Mouse (Mus musculus): ENCODE data around the gene Sbno2. TPM values are rescaled to one million over a fixed set of nuclear protein-coding genes. Genes with fewer than 3 reads are reported as not detected.

Gene Sbno2
- polyA plus RNA-seq, 1 experiment from 2014 or later, result 8.4 TPM

DNA sequence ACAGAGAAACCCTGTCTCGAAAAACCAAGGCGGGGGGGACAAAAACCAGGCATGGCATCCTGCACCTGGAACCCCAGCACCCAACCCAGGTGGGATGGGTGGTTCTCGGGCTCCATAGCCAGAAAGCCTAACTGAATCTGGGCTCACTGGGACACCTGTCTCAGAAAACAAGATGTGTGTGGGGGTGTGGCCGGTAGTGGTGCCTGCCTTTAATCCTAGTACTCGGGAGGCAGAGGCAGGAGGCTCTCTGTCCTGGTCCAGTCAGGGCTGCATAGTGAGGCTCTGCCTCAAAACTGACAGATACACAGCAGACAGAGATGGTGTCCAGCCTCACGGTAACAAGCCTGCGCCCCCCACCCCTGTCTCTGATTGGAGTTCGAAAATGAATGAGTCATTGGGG lies 82.6 kb downstream of the Sbno2 start:
- Histone ChIP-seq H3K36me3 (ENCODE audit: control insufficient read depth, insufficient read depth, low read length) (no peaks in the 10 kb centered on the region), H3K4me3 (ENCODE audit: low read depth, low read length) (no peak overlapping the region), H3K27me3 (ENCODE audit: control insufficient read depth, insufficient read depth, low read length) (no peaks in the 10 kb centered on the region), H3K4me1 (ENCODE audit: control insufficient read depth, insufficient read depth, low read length) (peaks cover 21% of the 10 kb centered on the region), H3K9ac (ENCODE audit: low read depth, low read length) (no peak overlapping the region), H3K27ac (ENCODE audit: low read depth, low read length) (no peak overlapping the region), H3K9me3 (replicated peaks; ENCODE audit: control insufficient read depth, low read length) (no peaks in the 10 kb centered on the region), H3K4me2 (no peak overlapping the region)
- 93% methylated on average over 8 of the region's 8 CpGs for WGBS (ENCODE audit: insufficient replicate concordance)
- ATAC-seq (replicated peaks; ENCODE audit: insufficient number of reproducible peaks, low FRiP score, low TSS enrichment), result no peak

DNA sequence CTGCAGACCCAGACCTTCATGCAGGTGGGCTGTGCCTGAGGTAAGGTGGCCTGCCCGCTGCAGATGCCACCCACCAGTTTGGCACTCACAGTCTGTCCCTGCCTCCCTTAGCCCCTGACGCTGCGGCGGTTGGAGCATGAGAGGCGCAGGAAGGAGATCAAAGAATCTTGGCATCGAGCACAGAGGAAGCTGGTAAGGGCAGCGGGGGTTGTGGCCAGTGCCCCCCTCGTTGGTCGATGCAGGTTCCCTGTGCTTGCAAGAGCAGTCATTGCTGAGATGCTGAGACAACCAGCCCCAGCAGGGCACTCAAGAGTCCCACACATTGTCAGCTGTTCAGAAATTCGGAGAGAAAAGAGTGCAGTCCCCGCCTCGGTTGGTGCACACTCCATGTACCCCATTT lies 83.2 kb downstream of the Sbno2 start:
- Histone ChIP-seq H3K9me3 (replicated peaks; ENCODE audit: control insufficient read depth, low read length) (no peaks in the 10 kb centered on the region), H3K27ac (ENCODE audit: low read depth, low read length) (no peak overlapping the region)

GRCm38 (mm10) chr10:80021320-80021641 lies 84.1 kb downstream of the Sbno2 start:
- WGBS (ENCODE audit: insufficient replicate concordance), result 89% methylated on average over 13 of the region's 13 CpGs
- no peaks in the 10 kb centered on the region for H3K36me3 ChIP-seq (ENCODE audit: control insufficient read depth, insufficient read depth, low read length)
- no peak for ATAC-seq (replicated peaks; ENCODE audit: insufficient number of reproducible peaks, low FRiP score, low TSS enrichment)
- H3K9me3 ChIP-seq (replicated peaks; ENCODE audit: control insufficient read depth, low read length), result no peaks in the 10 kb centered on the region
- peaks cover 25% of the 10 kb centered on the region for H3K4me1 ChIP-seq (ENCODE audit: control insufficient read depth, insufficient read depth, low read length)
- H3K4me2 ChIP-seq, result no peak overlapping the region
- H3K9ac ChIP-seq (ENCODE audit: low read depth, low read length), result no peak overlapping the region
- no peak overlapping the region for H3K4me3 ChIP-seq (ENCODE audit: low read depth, low read length)
- H3K27me3 ChIP-seq (ENCODE audit: control insufficient read depth, insufficient read depth, low read length), result no peaks in the 10 kb centered on the region
- H3K27ac ChIP-seq (ENCODE audit: low read depth, low read length), result no peak overlapping the region

More for the DNA sequence above, 83.2 kb downstream of the Sbno2 start:
- peaks cover 21% of the 10 kb centered on the region for H3K4me1 ChIP-seq (ENCODE audit: control insufficient read depth, insufficient read depth, low read length)
- H3K36me3 ChIP-seq (ENCODE audit: control insufficient read depth, insufficient read depth, low read length), result no peaks in the 10 kb centered on the region
- 92% methylated on average over 12 of the region's 12 CpGs for WGBS (ENCODE audit: insufficient replicate concordance)
- no peak overlapping the region for H3K9ac ChIP-seq (ENCODE audit: low read depth, low read length)
- H3K4me3 ChIP-seq (ENCODE audit: low read depth, low read length), result no peak overlapping the region
- no peak for ATAC-seq (replicated peaks; ENCODE audit: insufficient number of reproducible peaks, low FRiP score, low TSS enrichment)
- H3K27me3 ChIP-seq (ENCODE audit: control insufficient read depth, insufficient read depth, low read length), result no peaks in the 10 kb centered on the region
- no peak overlapping the region; the same call in 1 of the 2 replicates for H3K4me2 ChIP-seq

GRCm38 (mm10) chr10:80020603-80021319 lies 84.6 kb downstream of the Sbno2 start:
- Histone ChIP-seq H3K27me3 (ENCODE audit: control insufficient read depth, insufficient read depth, low read length) (peaks cover 2% of the 10 kb centered on the region; the same call in 1 of the 2 replicates), H3K4me2 (peak overlapping the region; percentile 63), H3K4me3 (ENCODE audit: low read depth, low read length) (no peak overlapping the region), H3K27ac (ENCODE audit: low read depth, low read length) (no peak overlapping the region), H3K36me3 (ENCODE audit: control insufficient read depth, insufficient read depth, low read length) (no peaks in the 10 kb centered on the region), H3K4me1 (ENCODE audit: control insufficient read depth, insufficient read depth, low read length) (peaks cover 27% of the 10 kb centered on the region), H3K9me3 (replicated peaks; ENCODE audit: control insufficient read depth, low read length) (no peaks in the 10 kb centered on the region), H3K9ac (ENCODE audit: low read depth, low read length) (no peak overlapping the region)
- WGBS (ENCODE audit: insufficient replicate concordance), result 78% methylated on average over 18 of the region's 18 CpGs
- no peak for ATAC-seq (replicated peaks; ENCODE audit: insufficient number of reproducible peaks, low FRiP score, low TSS enrichment)

- Histone ChIP-seq H3K4me2 (peak overlapping the region; percentile 63), H3K27ac (ENCODE audit: low read depth, low read length) (no peak overlapping the region), H3K4me3 (ENCODE audit: low read depth, low read length) (peak overlapping the region; percentile 39), H3K27me3 (ENCODE audit: control insufficient read depth, insufficient read depth, low read length) (peaks cover 8% of the 10 kb centered on the region), H3K9ac (ENCODE audit: low read depth, low read length) (peak overlapping the region; percentile 70), H3K36me3 (ENCODE audit: control insufficient read depth, insufficient read depth, low read length) (no peaks in the 10 kb centered on the region), H3K4me1 (ENCODE audit: control insufficient read depth, insufficient read depth, low read length) (peaks cover 31% of the 10 kb centered on the region), H3K9me3 (replicated peaks; ENCODE audit: control insufficient read depth, low read length) (no peaks in the 10 kb centered on the region)
- WGBS (ENCODE audit: insufficient replicate concordance), result 23% methylated on average over 11 of the region's 11 CpGs
- no peak for ATAC-seq (replicated peaks; ENCODE audit: insufficient number of reproducible peaks, low FRiP score, low TSS enrichment)
Observed at GRCm38 (mm10) chr10:80020191-80020590, 85.2 kb downstream of the Sbno2 start.

DNA sequence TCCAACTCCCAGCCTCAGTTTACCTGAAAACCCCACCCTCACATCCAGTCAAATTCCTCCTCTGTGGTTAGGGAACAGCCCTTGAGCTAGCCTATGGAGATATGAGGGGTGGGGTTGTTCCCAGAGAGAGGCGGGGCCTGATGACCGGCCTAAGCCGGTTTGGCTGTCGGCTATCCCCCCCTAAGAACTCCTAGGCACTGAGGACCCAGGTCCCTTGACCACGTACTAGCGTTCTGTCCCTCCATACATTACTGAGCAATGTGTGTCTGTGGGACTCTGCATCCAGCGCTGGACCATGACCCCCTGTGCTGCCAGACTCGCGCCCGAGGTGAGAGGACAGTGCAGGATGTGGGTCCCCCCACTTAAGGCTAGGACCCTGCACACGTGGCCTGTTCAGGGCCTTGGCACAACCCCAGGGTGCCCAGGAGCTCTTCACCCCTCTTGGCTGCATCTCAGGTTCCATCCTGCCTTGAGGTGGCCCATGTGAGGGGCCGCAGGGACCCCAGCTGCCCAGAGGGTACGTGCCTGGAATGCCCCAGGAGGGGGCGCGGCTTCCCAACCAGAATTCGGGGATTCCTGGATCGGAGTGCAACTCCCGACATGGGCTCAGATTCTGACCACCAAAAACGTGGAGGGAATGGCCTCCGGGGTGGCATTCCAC lies 85.8 kb downstream of the Sbno2 start:
- H3K27ac ChIP-seq (ENCODE audit: low read depth, low read length), result peak overlapping the region; percentile 73
- H3K4me1 ChIP-seq (ENCODE audit: control insufficient read depth, insufficient read depth, low read length), result peaks cover 31% of the 10 kb centered on the region
- peak overlapping the region; percentile 39 for H3K4me3 ChIP-seq (ENCODE audit: low read depth, low read length)
- no peaks in the 10 kb centered on the region for H3K36me3 ChIP-seq (ENCODE audit: control insufficient read depth, insufficient read depth, low read length)
- H3K4me2 ChIP-seq, result peak overlapping the region; percentile 63
- peak overlapping the region; percentile 70 for H3K9ac ChIP-seq (ENCODE audit: low read depth, low read length)
- H3K9me3 ChIP-seq (replicated peaks; ENCODE audit: control insufficient read depth, low read length), result no peaks in the 10 kb centered on the region
- peak; percentile 52 for ATAC-seq (replicated peaks; ENCODE audit: insufficient number of reproducible peaks, low FRiP score, low TSS enrichment)
- H3K27me3 ChIP-seq (ENCODE audit: control insufficient read depth, insufficient read depth, low read length), result peaks cover 14% of the 10 kb centered on the region
- 8% methylated on average over 20 of the region's 20 CpGs for WGBS (ENCODE audit: insufficient replicate concordance)

- H3K4me2 ChIP-seq, result peak overlapping the region; percentile 63
- H3K36me3 ChIP-seq (ENCODE audit: control insufficient read depth, insufficient read depth, low read length), result no peaks in the 10 kb centered on the region
- H3K27ac ChIP-seq (ENCODE audit: low read depth, low read length), result peak overlapping the region; percentile 73
- peak overlapping the region; percentile 39 for H3K4me3 ChIP-seq (ENCODE audit: low read depth, low read length)
- H3K9ac ChIP-seq (ENCODE audit: low read depth, low read length), result peak overlapping the region; percentile 70
- ATAC-seq (replicated peaks; ENCODE audit: insufficient number of reproducible peaks, low FRiP score, low TSS enrichment), result peak; percentile 39; the same call in 1 of the 2 replicates
- H3K27me3 ChIP-seq (ENCODE audit: control insufficient read depth, insufficient read depth, low read length), result peaks cover 21% of the 10 kb centered on the region
- 0% methylated on average over 15 of the region's 15 CpGs for WGBS (ENCODE audit: insufficient replicate concordance)
- H3K4me1 ChIP-seq (ENCODE audit: control insufficient read depth, insufficient read depth, low read length), result peaks cover 31% of the 10 kb centered on the region
- H3K9me3 ChIP-seq (replicated peaks; ENCODE audit: control insufficient read depth, low read length), result no peaks in the 10 kb centered on the region
Observed at GRCm38 (mm10) chr10:80018739-80019297, 86.6 kb downstream of the Sbno2 start.

GRCm38 (mm10) chr10:80017771-80018170 lies 87.6 kb downstream of the Sbno2 start:
- no peak overlapping the region for H3K27ac ChIP-seq (ENCODE audit: low read depth, low read length)
- H3K36me3 ChIP-seq (ENCODE audit: control insufficient read depth, insufficient read depth, low read length), result no peaks in the 10 kb centered on the region
- H3K4me3 ChIP-seq (ENCODE audit: low read depth, low read length), result no peak overlapping the region
- H3K4me1 ChIP-seq (ENCODE audit: control insufficient read depth, insufficient read depth, low read length), result peaks cover 31% of the 10 kb centered on the region
- no peak for ATAC-seq (replicated peaks; ENCODE audit: insufficient number of reproducible peaks, low FRiP score, low TSS enrichment)
- H3K9me3 ChIP-seq (replicated peaks; ENCODE audit: control insufficient read depth, low read length), result no peaks in the 10 kb centered on the region
- peaks cover 32% of the 10 kb centered on the region for H3K27me3 ChIP-seq (ENCODE audit: control insufficient read depth, insufficient read depth, low read length)
- 81% methylated on average over 14 of the region's 14 CpGs for WGBS (ENCODE audit: insufficient replicate concordance)
- no peak overlapping the region for H3K4me2 ChIP-seq
- H3K9ac ChIP-seq (ENCODE audit: low read depth, low read length), result no peak overlapping the region; the same call in 1 of the 2 replicates
